Mouse (Mus musculus) cerebellum, adult (tissue): ENCODE data around the gene Hcrtr1.

ENCODE experiments used
- ATAC-seq: cut with Nextera tagmentation; 2 replicates; pipeline ENCODE4 v1.9.2; 2017; ENCODE audit warnings: mild to moderate bottlenecking, moderate library complexity, mixed read lengths; ENCODE audit not compliant: insufficient number of reproducible peaks, low FRiP score, low TSS enrichment

The Hcrtr1 gene

GRCm38 (mm10) chr4:130125164-130125563, 14.0 kb downstream of the Hcrtr1 start:
- ATAC-seq: no peak

- ATAC-seq: no peak
These were observed 15.0 kb downstream of the Hcrtr1 start for GRCm38 (mm10) chr4:130124110-130124509.

GRCm38 (mm10) chr4:130123020-130123419, 16.1 kb downstream of the Hcrtr1 start:
- no peak for ATAC-seq

- no peak for ATAC-seq
These were observed 17.6 kb downstream of the Hcrtr1 start for GRCm38 (mm10) chr4:130121560-130121959.

- ATAC-seq: no peak
These were observed 18.4 kb downstream of the Hcrtr1 start for GRCm38 (mm10) chr4:130120752-130121151.

- ATAC-seq: no peak
These were observed 26.4 kb downstream of the Hcrtr1 start for GRCm38 (mm10) chr4:130112732-130113131.

- ATAC-seq: no peak
These were observed 26.9 kb downstream of the Hcrtr1 start for GRCm38 (mm10) chr4:130112299-130112698.

GRCm38 (mm10) chr4:130110091-130110490, 29.1 kb downstream of the Hcrtr1 start:
- ATAC-seq: no peak

- no peak for ATAC-seq
These were observed 29.5 kb downstream of the Hcrtr1 start for GRCm38 (mm10) chr4:130109666-130110065.

GRCm38 (mm10) chr4:130108929-130109328, 30.2 kb downstream of the Hcrtr1 start:
- no peak for ATAC-seq

- peak; percentile 90 for ATAC-seq
These were observed 31.6 kb downstream of the Hcrtr1 start for GRCm38 (mm10) chr4:130107444-130108131.

- ATAC-seq: peak; percentile 66; the same call in 1 of the 2 replicates
These were observed 32.1 kb downstream of the Hcrtr1 start for GRCm38 (mm10) chr4:130107065-130107443.

- ATAC-seq: no peak
These were observed 34.6 kb downstream of the Hcrtr1 start for GRCm38 (mm10) chr4:130104584-130104983.

GRCm38 (mm10) chr4:130103632-130104031, 35.5 kb downstream of the Hcrtr1 start:
- ATAC-seq: no peak

GRCm38 (mm10) chr4:130102111-130102651, 37.0 kb downstream of the Hcrtr1 start, which contains the start of gene Pef1:
Gene Pef1 (plus strand): TSS chr4:130102558.
- no peak for ATAC-seq

GRCm38 (mm10) chr4:130101183-130101582, 38.0 kb downstream of the Hcrtr1 start:
- ATAC-seq: no peak

- ATAC-seq: no peak
These were observed 44.0 kb downstream of the Hcrtr1 start for GRCm38 (mm10) chr4:130095137-130095536.

GRCm38 (mm10) chr4:130087293-130087692, 51.9 kb downstream of the Hcrtr1 start:
- 0 out of 2 replicates have a peak, but pooled peaks have one; percentile 22 for ATAC-seq

- no peak for ATAC-seq
These were observed 53.8 kb downstream of the Hcrtr1 start for GRCm38 (mm10) chr4:130085246-130085820.

- no peak for ATAC-seq
These were observed 54.7 kb downstream of the Hcrtr1 start for GRCm38 (mm10) chr4:130084331-130084945.

- no peak for ATAC-seq
These were observed 56.9 kb downstream of the Hcrtr1 start for GRCm38 (mm10) chr4:130082211-130082610.
